Mouse (Mus musculus) urinary bladder, postnatal 0 days (tissue): ENCODE results near the gene Lpar2. TPM values are rescaled to one million over a fixed set of nuclear protein-coding genes. Genes with fewer than 3 reads are reported as not detected.

Experiments used
- polyA plus RNA-seq: library from polyadenylated mRNA; unstranded; fragments of >200 nt; fragmentation: Nextera tagmentation; extraction: Ambion mirVana; gene quantifications from 2 replicates; pipeline ENCODE4 v1.2.1, GENCODE M21; 2015

The Lpar2 gene
- 0.27 and 0.30 TPM in 2 replicates for polyA plus RNA-seq

GRCm38 (mm10) chr8:69822386-69823191 lies at the start of gene Lpar2:
Gene Lpar2 (plus strand): TSS chr8:69822429.

GRCm38 (mm10) chr8:69774503-69775148 lies 47.6 kb upstream of the Lpar2 start, which contains the start of gene Gm20422:
Gene Gm20422 (minus strand): TSS chr8:69774886.

GRCm38 (mm10) chr8:69790773-69791367 lies 31.4 kb upstream of the Lpar2 start, which contains the start of the genes Atp13a1 and Zfp866:
Gene Atp13a1 (plus strand): TSS chr8:69791163.
Gene Zfp866 (minus strand): TSS chr8:69791178.

GRCm38 (mm10) chr8:69808094-69808863 lies 13.9 kb upstream of the Lpar2 start, which contains the start of gene Gmip:
Gene Gmip (plus strand): TSS chr8:69808679.

GRCm38 (mm10) chr8:69832298-69832853 lies 10.1 kb downstream of the Lpar2 start, which contains the start of gene Pbx4:
Gene Pbx4 (plus strand): TSS chr8:69832491.

Other genes with a start within 250 kb of the Lpar2 start
- gene Zfp868, start 196.9 kb upstream of the Lpar2 start, polyA plus RNA-seq = 8.5 and 9.0 TPM in 2 replicates
- gene Zfp964, start 167.9 kb upstream of the Lpar2 start, polyA plus RNA-seq = 0.71 and 0.87 TPM in 2 replicates
- 12.5 and 13.6 TPM in 2 replicates for gene Zfp869, start 111.7 kb upstream of the Lpar2 start, polyA plus RNA-seq
- gene Zfp963, start 72.5 kb upstream of the Lpar2 start, polyA plus RNA-seq = 1.7 and 2.6 TPM in 2 replicates
- gene Gm20422, start 47.5 kb upstream of the Lpar2 start, polyA plus RNA-seq = 0.29 and 0.59 TPM in 2 replicates
- 26.0 and 26.7 TPM in 2 replicates for gene Atp13a1, start 31.3 kb upstream of the Lpar2 start, polyA plus RNA-seq
- 10.9 and 11.7 TPM in 2 replicates for gene Zfp866, start 31.3 kb upstream of the Lpar2 start, polyA plus RNA-seq
- gene Gmip, start 13.8 kb upstream of the Lpar2 start, polyA plus RNA-seq = 5.5 and 8.5 TPM in 2 replicates
- 3.5 and 4.3 TPM in 2 replicates for gene Pbx4, start 10.1 kb downstream of the Lpar2 start, polyA plus RNA-seq
- 0.46 and 0.52 TPM in 2 replicates for gene Cilp2, start 65.3 kb downstream of the Lpar2 start, polyA plus RNA-seq
- gene Tssk6, start 79.8 kb downstream of the Lpar2 start, polyA plus RNA-seq = 2.2 and 2.3 TPM in 2 replicates
- gene Ndufa13, start 80.1 kb downstream of the Lpar2 start, polyA plus RNA-seq = 222 and 227 TPM in 2 replicates
- 1.3 and 2.2 TPM in 2 replicates for gene Yjefn3, start 80.3 kb downstream of the Lpar2 start, polyA plus RNA-seq
- 26.5 and 27.4 TPM in 2 replicates for gene Gatad2a, start 174.0 kb downstream of the Lpar2 start, polyA plus RNA-seq
- 26.6 and 28.0 TPM in 2 replicates for gene Mau2, start 220.3 kb downstream of the Lpar2 start, polyA plus RNA-seq
- gene Sugp1, start 220.4 kb downstream of the Lpar2 start, polyA plus RNA-seq = 22.9 and 23.3 TPM in 2 replicates